ENCODE assay signal across 8 mouse cellular contexts in genomic region chr11:78531515-78531914, GRCm38 (mm10). TPM values are rescaled to one million over a fixed set of nuclear protein-coding genes. Genes with fewer than 3 reads are reported as not detected.
DNase-seq lines count a peak whose midpoint lies in the region; ATAC-seq and TF ChIP-seq lines count a peak whose summit lies in the region.
"Not testable (repeated sequence)": the region's sequence is repeated elsewhere in the genome, so short reads cannot be mapped to it uniquely, and the experiment has no call there.

No protein-coding gene starts in this region.

- not testable (repeated sequence) for H3K4me3 ChIP-seq in CH12.LX (replicated peaks in 1 of 3; ENCODE audit: low read depth in 2 of 3, low read length in 2 of 3, poor library complexity in 1 of 3); heart, embryonic 12.5 days; heart, embryonic 15.5 days; intestine, embryonic 15.5 days (replicated peaks); kidney, embryonic 16.5 days (ENCODE audit: low read length); limb, embryonic 15.5 days; lung, embryonic 16.5 days (ENCODE audit: low read length)
- peak overlapping the region; percentile 48 for H3K4me3 ChIP-seq in gastrocnemius, adult 2 months

- peaks cover 11 to 32% of the 10 kb centered on the region in 2 experiments for H3K4me1 ChIP-seq in CH12.LX (ENCODE audit: control insufficient read depth in 1 of 2, insufficient read depth in 2 of 2)
- H3K4me1 ChIP-seq in heart, embryonic 12.5 days (replicated peaks): peaks cover 24% of the 10 kb centered on the region
- H3K4me1 ChIP-seq in heart, embryonic 15.5 days (replicated peaks): peaks cover 23% of the 10 kb centered on the region
- H3K4me1 ChIP-seq in intestine, embryonic 15.5 days (replicated peaks): not testable (repeated sequence)
- peaks cover 29% of the 10 kb centered on the region for H3K4me1 ChIP-seq in kidney, embryonic 16.5 days (ENCODE audit: insufficient read depth, low read length)
- peaks cover 14% of the 10 kb centered on the region; the same call in 1 of the 2 replicates for H3K4me1 ChIP-seq in limb, embryonic 15.5 days
- H3K4me1 ChIP-seq in lung, embryonic 16.5 days (replicated peaks; ENCODE audit: control insufficient read depth, insufficient read depth, low read length): peaks cover 12% of the 10 kb centered on the region

- in situ Hi-C loops in CH12.LX (cut with MboI; ENCODE audit: low pct_ligation_motif_present, low pct_unique_long_range_greater_than_20kb, low sequenced_read_pairs): not testable (repeated sequence)

- not testable (repeated sequence) for TF ChIP-seq CTCF in CH12.LX (conservative IDR thresholded peaks at IDR 0.05 in 1 of 2, IDR thresholded peaks at IDR 0.05 in 1 of 2; ENCODE audit: low read depth in 2 of 2, low read length in 2 of 2); gastrocnemius, adult 2 months (IDR thresholded peaks at IDR 0.05)

- not testable (repeated sequence) for H3K27ac ChIP-seq in CH12.LX (ENCODE audit: insufficient read depth, low read depth)
- peak overlapping the region; percentile 80 for H3K27ac ChIP-seq in gastrocnemius, adult 2 months
- H3K27ac ChIP-seq in heart, embryonic 12.5 days (ENCODE audit: poor library complexity, severe bottlenecking): peak overlapping the region; percentile 80
- H3K27ac ChIP-seq in heart, embryonic 15.5 days: peak overlapping the region; percentile 73
- H3K27ac ChIP-seq in intestine, embryonic 15.5 days: 0 out of 2 replicates have a peak overlapping the region, but pooled peaks have one; percentile 54
- peak overlapping the region; percentile 80 for H3K27ac ChIP-seq in kidney, embryonic 16.5 days (ENCODE audit: low read length)
- H3K27ac ChIP-seq in limb, embryonic 15.5 days: 0 out of 2 replicates have a peak overlapping the region, but pooled peaks have one; percentile 39
- peak overlapping the region; percentile 56 for H3K27ac ChIP-seq in lung, embryonic 16.5 days (ENCODE audit: low read length)

- H3K79me2 ChIP-seq in CH12.LX (replicated peaks; ENCODE audit: control insufficient read depth, extremely low read depth, insufficient read depth, poor library complexity, severe bottlenecking): peaks cover 57% of the 10 kb centered on the region

- TF ChIP-seq RAD21 in CH12.LX (IDR thresholded peaks at IDR 0.05; ENCODE audit: low read depth, low read length): not testable (repeated sequence)

- dilution Hi-C loops in CH12.LX (cut with MboI; ENCODE audit: extremely low pct_ligation_motif_present, extremely low pct_unique_long_range_greater_than_20kb, low sequenced_read_pairs): not testable (repeated sequence)

- not testable (repeated sequence) for TF ChIP-seq POLR2A in CH12.LX (IDR thresholded peaks at IDR 0.05; ENCODE audit: low read depth, low read length)

- ATAC-seq in heart, embryonic 12.5 days (ENCODE audit: insufficient number of reproducible peaks, low FRiP score); heart, embryonic 15.5 days (replicated peaks; ENCODE audit: insufficient number of reproducible peaks, insufficient read depth, low FRiP score, low read depth); intestine, embryonic 15.5 days; kidney, embryonic 16.5 days (ENCODE audit: low FRiP score, low TSS enrichment); limb, embryonic 15.5 days (ENCODE audit: insufficient number of reproducible peaks, low FRiP score, low TSS enrichment, low read depth); lung, embryonic 16.5 days (ENCODE audit: low read depth): not testable (repeated sequence)

- not testable (repeated sequence) for DNase-seq in CH12.LX (ENCODE audit: extremely low read depth); gastrocnemius, adult 2 months

- peaks cover 42 to 67% of the 10 kb centered on the region in 2 experiments for H3K36me3 ChIP-seq in CH12.LX (replicated peaks in 1 of 2; ENCODE audit: control insufficient read depth in 1 of 2, insufficient read depth in 1 of 2, low read length in 1 of 2)
- peaks cover 46% of the 10 kb centered on the region for H3K36me3 ChIP-seq in heart, embryonic 12.5 days
- H3K36me3 ChIP-seq in heart, embryonic 15.5 days: peaks cover 34% of the 10 kb centered on the region
- H3K36me3 ChIP-seq in intestine, embryonic 15.5 days: peaks cover 24% of the 10 kb centered on the region
- peaks cover 30% of the 10 kb centered on the region for H3K36me3 ChIP-seq in kidney, embryonic 16.5 days (ENCODE audit: insufficient read depth, low read length)
- H3K36me3 ChIP-seq in limb, embryonic 15.5 days: peaks cover 55% of the 10 kb centered on the region
- H3K36me3 ChIP-seq in lung, embryonic 16.5 days (ENCODE audit: control insufficient read depth, insufficient read depth, low read length): peaks cover 28% of the 10 kb centered on the region

- TF ChIP-seq EP300 in CH12.LX (IDR thresholded peaks at IDR 0.05; ENCODE audit: low read length): peak; percentile 69

- 0 out of 2 replicates have a peak overlapping the region, but pooled peaks have one; percentile 9 for H3K9ac ChIP-seq in CH12.LX (ENCODE audit: insufficient read depth, low read depth)
- not testable (repeated sequence) for H3K9ac ChIP-seq in heart, embryonic 12.5 days; heart, embryonic 15.5 days; intestine, embryonic 15.5 days; kidney, embryonic 16.5 days (replicated peaks; ENCODE audit: low read length); limb, embryonic 15.5 days; lung, embryonic 16.5 days (ENCODE audit: low read length)

- intact Hi-C loops in gastrocnemius, adult 2 months (cut with DNase I): not testable (repeated sequence)

- 82% methylated on average over 10 of the region's 10 CpGs for WGBS in heart, embryonic 12.5 days
- WGBS in heart, embryonic 15.5 days: 73% methylated on average over 10 of the region's 10 CpGs
- 93% methylated on average over 10 of the region's 10 CpGs for WGBS in intestine, embryonic 15.5 days
- WGBS in kidney, embryonic 16.5 days: 87% methylated on average over 10 of the region's 10 CpGs
- 89% methylated on average over 10 of the region's 10 CpGs for WGBS in limb, embryonic 15.5 days
- WGBS in lung, embryonic 16.5 days: 90% methylated on average over 10 of the region's 10 CpGs

- not testable (repeated sequence) for H3K27me3 ChIP-seq in CH12.LX (replicated peaks); heart, embryonic 12.5 days (replicated peaks); heart, embryonic 15.5 days; intestine, embryonic 15.5 days (replicated peaks); kidney, embryonic 16.5 days (ENCODE audit: insufficient read depth, low read length); limb, embryonic 15.5 days; lung, embryonic 16.5 days (ENCODE audit: control insufficient read depth, insufficient read depth, low read depth, low read length)

- H3K9me3 ChIP-seq in CH12.LX (replicated peaks; ENCODE audit: low read length); heart, embryonic 12.5 days (replicated peaks); heart, embryonic 15.5 days (replicated peaks); intestine, embryonic 15.5 days; kidney, embryonic 16.5 days (ENCODE audit: low read length); limb, embryonic 15.5 days; lung, embryonic 16.5 days (ENCODE audit: control insufficient read depth, low read length): not testable (repeated sequence)

- H3K4me2 ChIP-seq in CH12.LX (ENCODE audit: insufficient read depth, low read depth, poor library complexity, severe bottlenecking): peak overlapping the region; percentile 11; the same call in 1 of the 2 replicates
- H3K4me2 ChIP-seq in heart, embryonic 12.5 days; heart, embryonic 15.5 days; intestine, embryonic 15.5 days (replicated peaks); kidney, embryonic 16.5 days (replicated peaks; ENCODE audit: low read depth, low read length); limb, embryonic 15.5 days; lung, embryonic 16.5 days (ENCODE audit: low read depth, low read length): not testable (repeated sequence)

RNA-seq across cellular contexts. Expression of gene Tnfaip1, which starts 4.6 kb away (rescaled TPM):
- 24.6 and 26.7 TPM in 2 replicates for total RNA-seq in CH12.LX (2012; rRNA removed)
- 19.5 TPM in 2 replicates for total RNA-seq in CH12.LX (2014; rRNA removed)
- polyA plus RNA-seq in CH12.LX (2012; ENCODE audit: insufficient read length, low read depth): 44.9 and 46.0 TPM in 2 replicates
- total RNA-seq in gastrocnemius, adult 2 months (2021): 10 to 100 TPM; 45.7 to 49.8 TPM
- polyA plus RNA-seq in heart, embryonic 12.5 days (2016; fragmentation: Nextera tagmentation; extraction: Ambion mirVana): 80.1 and 83.8 TPM in 2 replicates
- polyA plus RNA-seq in heart, embryonic 15.5 days (2015; fragmentation: Nextera tagmentation; extraction: Ambion mirVana): 63.7 and 73.0 TPM in 2 replicates
- 81.2 and 82.2 TPM in 2 replicates for polyA plus RNA-seq in intestine, embryonic 15.5 days (2015; fragmentation: Nextera tagmentation; extraction: Ambion mirVana)
- polyA plus RNA-seq in kidney, embryonic 16.5 days (2015; fragmentation: Nextera tagmentation; extraction: Ambion mirVana): 95.1 and 100 TPM in 2 replicates
- 95.1 and 95.3 TPM in 2 replicates for polyA plus RNA-seq in limb, embryonic 15.5 days (2015; fragmentation: Nextera tagmentation; extraction: Ambion mirVana)
- 80.2 and 85.1 TPM in 2 replicates for polyA plus RNA-seq in lung, embryonic 16.5 days (2015; fragmentation: Nextera tagmentation; extraction: Ambion mirVana)

RNA-seq across cellular contexts. Expression of gene Ift20, which starts 4.6 kb away (rescaled TPM):
- total RNA-seq in CH12.LX (2012; rRNA removed) (124 and 134 TPM in 2 replicates), CH12.LX (2014; rRNA removed) (151 and 181 TPM in 2 replicates)
- 136 and 142 TPM in 2 replicates for polyA plus RNA-seq in CH12.LX (2012; ENCODE audit: insufficient read length, low read depth)
- 10 to 100 TPM; 17.8 to 21.6 TPM for total RNA-seq in gastrocnemius, adult 2 months (2021)
- polyA plus RNA-seq in heart, embryonic 12.5 days (2016; fragmentation: Nextera tagmentation; extraction: Ambion mirVana): 96.2 and 104 TPM in 2 replicates
- 97.5 and 106 TPM in 2 replicates for polyA plus RNA-seq in heart, embryonic 15.5 days (2015; fragmentation: Nextera tagmentation; extraction: Ambion mirVana)
- 126 and 137 TPM in 2 replicates for polyA plus RNA-seq in intestine, embryonic 15.5 days (2015; fragmentation: Nextera tagmentation; extraction: Ambion mirVana)
- 125 and 130 TPM in 2 replicates for polyA plus RNA-seq in kidney, embryonic 16.5 days (2015; fragmentation: Nextera tagmentation; extraction: Ambion mirVana)
- 196 and 206 TPM in 2 replicates for polyA plus RNA-seq in limb, embryonic 15.5 days (2015; fragmentation: Nextera tagmentation; extraction: Ambion mirVana)
- polyA plus RNA-seq in lung, embryonic 16.5 days (2015; fragmentation: Nextera tagmentation; extraction: Ambion mirVana): 145 and 154 TPM in 2 replicates

RNA-seq across cellular contexts. Expression of gene Tmem97, which starts 19.1 kb away (rescaled TPM):
- total RNA-seq in CH12.LX (2012; rRNA removed): 213 and 282 TPM in 2 replicates
- total RNA-seq in CH12.LX (2014; rRNA removed): 315 and 347 TPM in 2 replicates
- 243 and 268 TPM in 2 replicates for polyA plus RNA-seq in CH12.LX (2012; ENCODE audit: insufficient read length, low read depth)
- total RNA-seq in gastrocnemius, adult 2 months (2021): 1 to 10 TPM; 2.3 to 2.5 TPM
- 58.4 and 65.9 TPM in 2 replicates for polyA plus RNA-seq in heart, embryonic 12.5 days (2016; fragmentation: Nextera tagmentation; extraction: Ambion mirVana)
- polyA plus RNA-seq in heart, embryonic 15.5 days (2015; fragmentation: Nextera tagmentation; extraction: Ambion mirVana): 43.8 and 48.7 TPM in 2 replicates
- polyA plus RNA-seq in intestine, embryonic 15.5 days (2015; fragmentation: Nextera tagmentation; extraction: Ambion mirVana): 182 and 269 TPM in 2 replicates
- 70.7 and 75.1 TPM in 2 replicates for polyA plus RNA-seq in kidney, embryonic 16.5 days (2015; fragmentation: Nextera tagmentation; extraction: Ambion mirVana)
- 89.3 and 92.7 TPM in 2 replicates for polyA plus RNA-seq in limb, embryonic 15.5 days (2015; fragmentation: Nextera tagmentation; extraction: Ambion mirVana)
- 64.7 and 71.5 TPM in 2 replicates for polyA plus RNA-seq in lung, embryonic 16.5 days (2015; fragmentation: Nextera tagmentation; extraction: Ambion mirVana)

RNA-seq across cellular contexts. Expression of gene Poldip2, which starts 19.5 kb away (rescaled TPM):
- total RNA-seq in CH12.LX (2012; rRNA removed): 103 and 119 TPM in 2 replicates
- total RNA-seq in CH12.LX (2014; rRNA removed): 93.5 and 102 TPM in 2 replicates
- polyA plus RNA-seq in CH12.LX (2012; ENCODE audit: insufficient read length, low read depth): 144 and 151 TPM in 2 replicates
- 100 to 1,000 TPM in 1 of 2 experiments, 10 to 100 TPM in 1; 98.0 to 113 TPM for total RNA-seq in gastrocnemius, adult 2 months (2021)
- 146 TPM in 2 replicates for polyA plus RNA-seq in heart, embryonic 12.5 days (2016; fragmentation: Nextera tagmentation; extraction: Ambion mirVana)
- 157 and 162 TPM in 2 replicates for polyA plus RNA-seq in heart, embryonic 15.5 days (2015; fragmentation: Nextera tagmentation; extraction: Ambion mirVana)
- 147 and 149 TPM in 2 replicates for polyA plus RNA-seq in intestine, embryonic 15.5 days (2015; fragmentation: Nextera tagmentation; extraction: Ambion mirVana)
- 188 and 192 TPM in 2 replicates for polyA plus RNA-seq in kidney, embryonic 16.5 days (2015; fragmentation: Nextera tagmentation; extraction: Ambion mirVana)
- 163 and 177 TPM in 2 replicates for polyA plus RNA-seq in limb, embryonic 15.5 days (2015; fragmentation: Nextera tagmentation; extraction: Ambion mirVana)
- polyA plus RNA-seq in lung, embryonic 16.5 days (2015; fragmentation: Nextera tagmentation; extraction: Ambion mirVana): 142 TPM in 2 replicates

RNA-seq across cellular contexts. Expression of gene Tmem199, which starts 19.5 kb away (rescaled TPM):
- 80.4 and 93.6 TPM in 2 replicates for total RNA-seq in CH12.LX (2012; rRNA removed)
- total RNA-seq in CH12.LX (2014; rRNA removed): 109 and 118 TPM in 2 replicates
- polyA plus RNA-seq in CH12.LX (2012; ENCODE audit: insufficient read length, low read depth): 67.3 and 75.5 TPM in 2 replicates
- 10 to 100 TPM; 11.9 to 13.0 TPM for total RNA-seq in gastrocnemius, adult 2 months (2021)
- polyA plus RNA-seq in heart, embryonic 12.5 days (2016; fragmentation: Nextera tagmentation; extraction: Ambion mirVana): 49.6 and 49.9 TPM in 2 replicates
- polyA plus RNA-seq in heart, embryonic 15.5 days (2015; fragmentation: Nextera tagmentation; extraction: Ambion mirVana): 36.3 and 37.8 TPM in 2 replicates
- 54.1 and 56.9 TPM in 2 replicates for polyA plus RNA-seq in intestine, embryonic 15.5 days (2015; fragmentation: Nextera tagmentation; extraction: Ambion mirVana)
- polyA plus RNA-seq in kidney, embryonic 16.5 days (2015; fragmentation: Nextera tagmentation; extraction: Ambion mirVana): 56.9 and 58.8 TPM in 2 replicates
- polyA plus RNA-seq in limb, embryonic 15.5 days (2015; fragmentation: Nextera tagmentation; extraction: Ambion mirVana): 39.7 and 41.9 TPM in 2 replicates
- 44.9 and 48.3 TPM in 2 replicates for polyA plus RNA-seq in lung, embryonic 16.5 days (2015; fragmentation: Nextera tagmentation; extraction: Ambion mirVana)
